Mouse (Mus musculus) heart, postnatal 0 days (tissue): ENCODE data around the gene Acadsb. TPM values are rescaled to one million over a fixed set of nuclear protein-coding genes. Genes with fewer than 3 reads are reported as not detected.
A peak's percentile ranks its signal among the peaks of the same experiment; 100 is the strongest.

Source experiments
- ATAC-seq: fragments of 200-750 bp; cut with Nextera tagmentation; 2 replicates; pipeline ENCODE4 v1.8.0; 2017; ENCODE audit warnings: low read depth, moderate number of reproducible peaks, moderate library complexity; ENCODE audit not compliant: insufficient read depth
- DNase-seq: peaks from one replicate; pipeline ENCODE4 v3.0.0-alpha.2; 2016; ENCODE audit warnings: low spot score
- H3K27ac ChIP-seq: fragments of 300-500 bp; sonication (generic); 2 replicates; pipeline ENCODE4 v1.5.1; 2014; ENCODE audit warnings: low read depth, mild to moderate bottlenecking
- H3K27me3 ChIP-seq: fragments of 300-500 bp; sonication (generic); 2 replicates; pipeline ENCODE4 v1.6.1; 2014; ENCODE audit warnings: low read length, mixed read lengths; ENCODE audit not compliant: control insufficient read depth, insufficient read depth
- H3K36me3 ChIP-seq: fragments of 300-500 bp; sonication (generic); replicated peaks from 2 replicates; pipeline ENCODE4 v1.6.1; 2014; ENCODE audit warnings: low read length, mixed read lengths; ENCODE audit not compliant: control insufficient read depth, insufficient read depth
- H3K4me1 ChIP-seq: fragments of 300-500 bp; sonication (generic); 2 replicates; pipeline ENCODE4 v1.6.1; 2014; ENCODE audit warnings: antibody characterized with exemption; ENCODE audit not compliant: control insufficient read depth, insufficient read depth
- H3K4me2 ChIP-seq: fragments of 300-500 bp; sonication (generic); 2 replicates; pipeline ENCODE4 v1.6.1; 2014; ENCODE audit warnings: low read depth, mild to moderate bottlenecking, low read length, moderate library complexity
- H3K4me3 ChIP-seq: fragments of 300-500 bp; sonication (generic); 2 replicates; pipeline ENCODE4 v1.5.1; 2014; ENCODE audit warnings: low read depth, low read length
- H3K9ac ChIP-seq: fragments of 300-500 bp; sonication (generic); replicated peaks from 2 replicates; pipeline ENCODE4 v1.6.1; 2014; ENCODE audit warnings: low read depth, low read length, mixed read lengths
- H3K9me3 ChIP-seq: fragments of 300-500 bp; sonication (generic); replicated peaks from 2 replicates; pipeline ENCODE4 v1.6.1; 2016; ENCODE audit warnings: low read length; ENCODE audit not compliant: control insufficient read depth
- CTCF ChIP-seq: IDR thresholded peaks from 2 replicates; pipeline ENCODE4 v1.5.1; 2016; ENCODE audit warnings: antibody characterized with exemption, control low read depth, low read depth
- EP300 ChIP-seq: IDR thresholded peaks from 2 replicates; pipeline ENCODE4 v1.6.1; 2016; ENCODE audit warnings: antibody characterized with exemption, low read depth
- WGBS: fragments of 180-500 bp; shearing (Covaris S2); extraction: QIAGEN DNeasy Blood & Tissue Kit; methylation state at CpG from one replicate; pipeline ENCODE4 v1.1.7; 2014; 5-methylcytosine and 5-hydroxymethylcytosine counted together
- polyA plus RNA-seq: library from polyadenylated mRNA; unstranded; fragments of >200 nt; fragmentation: Nextera tagmentation; extraction: Ambion mirVana; gene quantifications from 2 replicates; pipeline ENCODE4 v1.2.1, GENCODE M21; 2015
- total RNA-seq: library from RNA; depleted of rRNA; stranded (reverse); fragments of >200 nt; gene quantifications from 2 replicates; pipeline ENCODE4 v1.2.3, GENCODE M21; 2014; ENCODE audit warnings: low replicate concordance; rRNA removed

Gene Acadsb
- 32.5 and 36.8 TPM in 2 replicates for total RNA-seq
- 81.1 and 83.9 TPM in 2 replicates for polyA plus RNA-seq

- Histone ChIP-seq H3K27ac (peak within 1 kb of the TSS; percentile 88), H3K4me2 (peak within 1 kb of the TSS; percentile 90), H3K36me3 (no peaks in the 10 kb centered on the region), H3K27me3 (no peaks in the 10 kb centered on the region), H3K9me3 (no peaks in the 10 kb centered on the region), H3K9ac (peak within 1 kb of the TSS; percentile 98), H3K4me3 (peak within 1 kb of the TSS; percentile 96), H3K4me1 (peaks cover 14% of the 10 kb centered on the region)
- under 1% methylated on average over 39 of the region's 42 CpGs for WGBS
- TF ChIP-seq CTCF (no peak), EP300 (peak; percentile 79; the same call in 1 of the 2 replicates)
- ATAC-seq (peak; percentile 99), DNase-seq (peak; percentile 97)
Observed at GRCm38 (mm10) chr7:131410416-131411058, at the start of gene Acadsb, which contains the start of gene Ikzf5. Acadsb (plus strand) TSS chr7:131410601. Ikzf5 (minus strand) TSS chr7:131410521.

- peak overlapping the region; percentile 92 for H3K27ac ChIP-seq
- H3K9ac ChIP-seq: peak overlapping the region; percentile 83
- DNase-seq (no peak), ATAC-seq (peak; percentile 66)
- H3K4me2 ChIP-seq: peak overlapping the region; percentile 73
- peak overlapping the region; percentile 79 for H3K4me3 ChIP-seq
- H3K36me3 ChIP-seq: peaks cover 20% of the 10 kb centered on the region
- under 1% methylated on average over 35 of the region's 35 CpGs for WGBS
- H3K4me1 ChIP-seq: peaks cover 9% of the 10 kb centered on the region; the same call in 1 of the 2 replicates
- H3K27me3 ChIP-seq: no peaks in the 10 kb centered on the region
- no peaks in the 10 kb centered on the region for H3K9me3 ChIP-seq
- TF ChIP-seq EP300 (no peak), CTCF (no peak)
Observed at GRCm38 (mm10) chr7:131362269-131362614, 48.2 kb upstream of the Acadsb start.

DNA sequence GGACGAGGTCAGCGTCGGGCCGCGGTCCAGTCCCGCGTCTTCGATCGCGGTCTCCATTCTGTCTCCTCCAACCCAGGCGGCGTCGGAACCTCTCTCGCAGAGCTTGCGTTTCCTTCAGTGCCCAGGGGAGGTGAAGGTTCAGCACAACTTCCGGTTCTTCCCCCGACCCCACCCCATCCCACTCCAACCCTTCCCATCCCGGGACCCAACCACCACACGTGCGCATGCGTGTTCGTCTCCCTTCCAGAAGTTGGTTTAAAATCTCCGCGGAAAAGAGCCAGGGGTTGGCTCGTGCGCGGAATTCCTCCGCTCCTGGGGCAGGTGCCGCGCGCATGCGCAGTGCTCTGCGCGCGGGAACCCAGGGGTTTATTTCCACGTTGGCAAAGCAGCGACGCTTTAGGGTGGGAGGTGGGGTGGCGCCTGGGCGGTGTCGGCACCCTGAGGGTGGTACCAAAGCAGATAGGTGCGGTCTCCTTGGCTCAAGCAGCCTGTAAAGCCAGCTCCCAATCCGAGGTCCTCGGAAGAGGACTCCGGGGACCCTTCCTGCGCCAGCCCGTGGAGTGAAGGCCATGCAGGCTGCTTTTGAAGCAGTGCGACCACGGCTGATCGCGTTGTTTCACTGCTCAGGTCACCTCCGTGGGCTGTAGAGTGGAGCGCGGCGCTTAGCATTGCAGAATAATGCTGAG is 47.6 kb upstream of the Acadsb start, which contains the start of gene 2310057M21Rik:
2310057M21Rik (minus strand) TSS at position 145 of the 686 bp plus-strand sequence.
- 0% methylated on average over 55 of the region's 55 CpGs for WGBS
- H3K4me1 ChIP-seq: peaks cover 9% of the 10 kb centered on the region; the same call in 1 of the 2 replicates
- ATAC-seq (peak; percentile 97), DNase-seq (peak; percentile 99)
- peak within 1 kb of the TSS; percentile 92 for H3K27ac ChIP-seq
- no peaks in the 10 kb centered on the region for H3K9me3 ChIP-seq
- TF ChIP-seq CTCF (no peak), EP300 (peak; percentile 49; the same call in 1 of the 2 replicates)
- H3K27me3 ChIP-seq: no peaks in the 10 kb centered on the region
- peak within 1 kb of the TSS; percentile 79 for H3K4me3 ChIP-seq
- H3K9ac ChIP-seq: peak within 1 kb of the TSS; percentile 83
- peaks cover 15% of the 10 kb centered on the region for H3K36me3 ChIP-seq
- H3K4me2 ChIP-seq: peak within 1 kb of the TSS; percentile 73

DNA sequence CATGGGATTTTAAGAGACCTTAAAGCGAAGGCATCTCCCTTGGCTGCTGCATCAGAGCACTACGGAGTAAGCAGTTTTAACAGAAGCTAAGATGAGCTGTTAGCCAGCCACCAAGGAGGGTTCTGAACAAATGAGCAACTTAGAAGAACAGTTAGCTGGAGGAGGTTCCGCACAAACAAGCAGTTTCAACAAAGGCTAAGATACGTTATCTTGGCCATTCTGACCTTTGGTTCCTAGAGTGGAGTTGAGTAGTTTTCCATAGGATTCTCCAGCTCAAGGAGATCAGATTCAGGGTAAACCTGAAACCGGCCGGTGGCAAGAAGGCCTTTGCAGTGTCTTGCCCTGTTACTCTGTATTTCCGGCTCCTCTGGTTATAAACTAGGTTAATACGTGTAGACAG is 46.3 kb upstream of the Acadsb start:
- ATAC-seq (no peak), DNase-seq (no peak)
- TF ChIP-seq EP300 (no peak), CTCF (no peak)
- WGBS: 85% methylated on average over 8 of the region's 8 CpGs
- Histone ChIP-seq H3K27me3 (no peaks in the 10 kb centered on the region), H3K4me1 (peaks cover 9% of the 10 kb centered on the region; the same call in 1 of the 2 replicates), H3K27ac (no peak overlapping the region), H3K36me3 (peaks cover 1% of the 10 kb centered on the region), H3K9me3 (no peaks in the 10 kb centered on the region), H3K4me2 (no peak overlapping the region), H3K9ac (no peak overlapping the region), H3K4me3 (no peak overlapping the region)

GRCm38 (mm10) chr7:131370648-131371469 is 39.5 kb upstream of the Acadsb start, which contains the start of gene Pstk:
Pstk (plus strand) TSS chr7:131371141.
- H3K36me3 ChIP-seq: peaks cover 5% of the 10 kb centered on the region; the same call in 1 of the 2 replicates
- H3K4me2 ChIP-seq: peak within 1 kb of the TSS; percentile 91
- peak within 1 kb of the TSS; percentile 88 for H3K9ac ChIP-seq
- WGBS: 4% methylated on average over 47 of the region's 47 CpGs
- TF ChIP-seq EP300 (no peak), CTCF (peak; percentile 92)
- H3K9me3 ChIP-seq: no peaks in the 10 kb centered on the region
- peak within 1 kb of the TSS; percentile 82 for H3K4me3 ChIP-seq
- peak within 1 kb of the TSS; percentile 99 for H3K27ac ChIP-seq
- peaks cover 9% of the 10 kb centered on the region for H3K4me1 ChIP-seq
- ATAC-seq (peak; percentile 97), DNase-seq (peak; percentile 89)
- no peaks in the 10 kb centered on the region for H3K27me3 ChIP-seq
